Mouse (Mus musculus) megakaryocyte, embryonic 14.5 days (primary cell): Measurements from ENCODE around the gene Rhd. TPM values are rescaled to one million over a fixed set of nuclear protein-coding genes. Genes with fewer than 3 reads are reported as not detected.
"Not testable (repeated sequence)": the region's sequence is repeated elsewhere in the genome, so short reads cannot be mapped to it uniquely, and the experiment has no call there.

Experiments
- H3K27me3 ChIP-seq: replicated peaks from 2 replicates; pipeline ENCODE3; 2012; ENCODE audit warnings: inconsistent platforms
- H3K36me3 ChIP-seq: replicated peaks from 2 replicates; pipeline ENCODE3; 2012; ENCODE audit warnings: low read length, inconsistent platforms, mixed read lengths
- H3K4me1 ChIP-seq: 2 replicates; pipeline ENCODE4 v1.6.1; 2012; ENCODE audit warnings: inconsistent platforms
- H3K4me3 ChIP-seq: replicated peaks from 2 replicates; pipeline ENCODE3; 2012; ENCODE audit warnings: moderate library complexity, mild to moderate bottlenecking, inconsistent platforms
- H3K9me3 ChIP-seq: 2 replicates; pipeline ENCODE4 v1.6.1; 2012; ENCODE audit warnings: inconsistent platforms
- FLI1 ChIP-seq: IDR thresholded peaks from 2 replicates; pipeline ENCODE4 v1.6.1; 2012; ENCODE audit warnings: low read length, inconsistent platforms, mixed read lengths
- GATA1 ChIP-seq: IDR thresholded peaks from 3 replicates; pipeline ENCODE4 v1.6.1; 2012; ENCODE audit warnings: mixed read lengths, low read length, inconsistent platforms, borderline replicate concordance
- polyA plus RNA-seq: library from polyadenylated mRNA; stranded (reverse); fragments of >175 nt; gene quantifications from 2 replicates; pipeline ENCODE4 v1.2.3, GENCODE M21; 2012; ENCODE audit warnings: low replicate concordance; ENCODE audit not compliant: insufficient read depth

Gene Rhd
- polyA plus RNA-seq, 1 experiment: not detected

GRCm38 (mm10) chr4:134897256-134897655 lies 32.9 kb downstream of the Rhd start:
- H3K27me3 ChIP-seq: no peaks in the 10 kb centered on the region
- H3K4me1 ChIP-seq: peaks cover 3% of the 10 kb centered on the region; the same call in 1 of the 2 replicates
- no peaks in the 10 kb centered on the region for H3K9me3 ChIP-seq
- no peak for TF ChIP-seq GATA1
- no peak for TF ChIP-seq FLI1
- H3K4me3 ChIP-seq: peak overlapping the region; percentile 29
- H3K36me3 ChIP-seq: peaks cover 83% of the 10 kb centered on the region

GRCm38 (mm10) chr4:134901126-134901525 lies 36.8 kb downstream of the Rhd start:
- peaks cover 99% of the 10 kb centered on the region for H3K36me3 ChIP-seq
- no peaks in the 10 kb centered on the region for H3K9me3 ChIP-seq
- no peak overlapping the region for H3K4me3 ChIP-seq
- H3K4me1 ChIP-seq: peaks cover 4% of the 10 kb centered on the region; the same call in 1 of the 2 replicates
- no peak for TF ChIP-seq GATA1
- TF ChIP-seq FLI1: no peak
- no peaks in the 10 kb centered on the region for H3K27me3 ChIP-seq

GRCm38 (mm10) chr4:134903046-134903445 lies 38.7 kb downstream of the Rhd start:
- H3K9me3 ChIP-seq: no peaks in the 10 kb centered on the region
- H3K4me3 ChIP-seq: no peak overlapping the region
- H3K4me1 ChIP-seq: peaks cover 4% of the 10 kb centered on the region; the same call in 1 of the 2 replicates
- no peaks in the 10 kb centered on the region for H3K27me3 ChIP-seq
- H3K36me3 ChIP-seq: peaks cover 99% of the 10 kb centered on the region
- TF ChIP-seq GATA1 (no peak), FLI1 (no peak)

GRCm38 (mm10) chr4:134911406-134911805 lies 47.1 kb downstream of the Rhd start:
- peaks cover 61% of the 10 kb centered on the region for H3K36me3 ChIP-seq
- not testable (repeated sequence) for H3K4me3 ChIP-seq, H3K9me3 ChIP-seq, H3K27me3 ChIP-seq
- H3K4me1 ChIP-seq: peaks cover 40% of the 10 kb centered on the region

GRCm38 (mm10) chr4:134913413-134913812 lies 49.1 kb downstream of the Rhd start:
- Histone ChIP-seq H3K4me1 (peaks cover 59% of the 10 kb centered on the region), H3K36me3 (peaks cover 41% of the 10 kb centered on the region), H3K27me3 (no peaks in the 10 kb centered on the region), H3K4me3 (peak overlapping the region; percentile 97), H3K9me3 (no peaks in the 10 kb centered on the region)
- TF ChIP-seq GATA1 (no peak), FLI1 (no peak)

GRCm38 (mm10) chr4:134914122-134914863 lies 50.0 kb downstream of the Rhd start:
- no peaks in the 10 kb centered on the region for H3K9me3 ChIP-seq
- H3K27me3 ChIP-seq: no peaks in the 10 kb centered on the region
- peaks cover 32% of the 10 kb centered on the region for H3K36me3 ChIP-seq
- peaks cover 61% of the 10 kb centered on the region for H3K4me1 ChIP-seq
- TF ChIP-seq GATA1: no peak
- no peak for TF ChIP-seq FLI1
- peak overlapping the region; percentile 97 for H3K4me3 ChIP-seq

- H3K27me3 ChIP-seq: no peaks in the 10 kb centered on the region
Observed at GRCm38 (mm10) chr4:134914864-134915209, 50.5 kb downstream of the Rhd start, which contains the start of gene Tmem50a. TSS of gene Tmem50a (minus strand) at chr4:134915024.

GRCm38 (mm10) chr4:134915223-134916050 lies 51.1 kb downstream of the Rhd start:
- H3K4me3 ChIP-seq: peak overlapping the region; percentile 97
- H3K36me3 ChIP-seq: peaks cover 23% of the 10 kb centered on the region
- peaks cover 69% of the 10 kb centered on the region for H3K4me1 ChIP-seq
- no peaks in the 10 kb centered on the region for H3K9me3 ChIP-seq
- H3K27me3 ChIP-seq: no peaks in the 10 kb centered on the region
- no peak for TF ChIP-seq FLI1

More at GRCm38 (mm10) chr4:134914864-134915209, 50.5 kb downstream of the Rhd start, which contains the start of gene Tmem50a:
- Histone ChIP-seq H3K9me3 (no peaks in the 10 kb centered on the region), H3K4me3 (peak within 1 kb of the TSS; percentile 97), H3K4me1 (peaks cover 63% of the 10 kb centered on the region), H3K36me3 (peaks cover 27% of the 10 kb centered on the region)
- TF ChIP-seq FLI1 (no peak), GATA1 (no peak)

GRCm38 (mm10) chr4:134917194-134917593 lies 52.9 kb downstream of the Rhd start:
- Histone ChIP-seq H3K4me3 (no peak overlapping the region), H3K36me3 (peaks cover 10% of the 10 kb centered on the region), H3K4me1 (peaks cover 81% of the 10 kb centered on the region), H3K9me3 (no peaks in the 10 kb centered on the region), H3K27me3 (no peaks in the 10 kb centered on the region)
- TF ChIP-seq FLI1 (no peak), GATA1 (no peak)

- peaks cover under 1% of the 10 kb centered on the region for H3K36me3 ChIP-seq
- TF ChIP-seq FLI1: no peak
- no peak for TF ChIP-seq GATA1
- H3K27me3 ChIP-seq: no peaks in the 10 kb centered on the region
- no peaks in the 10 kb centered on the region for H3K9me3 ChIP-seq
- H3K4me1 ChIP-seq: peaks cover 81% of the 10 kb centered on the region
- H3K4me3 ChIP-seq: peak overlapping the region; percentile 65
Observed at GRCm38 (mm10) chr4:134918381-134918780, 54.0 kb downstream of the Rhd start.
